Mouse (Mus musculus) CD4-positive, CD25-positive, alpha-beta regulatory T cell, adult 9 weeks (primary cell): ENCODE measurements around the gene Onecut1. TPM values are rescaled to one million over a fixed set of nuclear protein-coding genes. Genes with fewer than 3 reads are reported as not detected.

Experiments used
- polyA plus RNA-seq: library from polyadenylated mRNA; unstranded; fragments of 100-300 nt; shearing (Covaris generic); gene quantifications from one replicate; pipeline ENCODE4 v1.2.1, GENCODE M21; 2017

Onecut1 gene
- polyA plus RNA-seq = not detected

GRCm38 (mm10) chr9:74861561-74861980 is at the start of gene Onecut1:
TSS of gene Onecut1 (plus strand) at chr9:74861921.

Other genes starting within 250 kb of the Onecut1 start
- 36.3 TPM for gene Fam214a, start 91.0 kb downstream of the Onecut1 start, polyA plus RNA-seq
- gene Arpp19, start 175.7 kb downstream of the Onecut1 start, polyA plus RNA-seq = 314 TPM
- gene Myo5a, start 209.1 kb downstream of the Onecut1 start, polyA plus RNA-seq = 6.0 TPM